Mouse (Mus musculus) myocyte (in vitro differentiated cells): ENCODE data around the gene B3gntl1.

Source experiments
- CEBPB ChIP-seq: IDR thresholded peaks from 2 replicates; pipeline ENCODE4 v1.6.1; 2011; ENCODE audit warnings: mild to moderate bottlenecking, moderate library complexity; ENCODE audit not compliant: poor library complexity, insufficient read depth, severe bottlenecking
- MAX ChIP-seq: IDR thresholded peaks from one replicate; pipeline ENCODE4 v1.6.1; 2011; ENCODE audit warnings: low read depth, mild to moderate bottlenecking, control low read depth
- POLR2A ChIP-seq: IDR thresholded peaks from one replicate; pipeline ENCODE4 v1.6.1; 2011; ENCODE audit warnings: low read depth, mild to moderate bottlenecking, control low read depth, moderate library complexity; ENCODE audit not compliant: insufficient read length

DNA sequence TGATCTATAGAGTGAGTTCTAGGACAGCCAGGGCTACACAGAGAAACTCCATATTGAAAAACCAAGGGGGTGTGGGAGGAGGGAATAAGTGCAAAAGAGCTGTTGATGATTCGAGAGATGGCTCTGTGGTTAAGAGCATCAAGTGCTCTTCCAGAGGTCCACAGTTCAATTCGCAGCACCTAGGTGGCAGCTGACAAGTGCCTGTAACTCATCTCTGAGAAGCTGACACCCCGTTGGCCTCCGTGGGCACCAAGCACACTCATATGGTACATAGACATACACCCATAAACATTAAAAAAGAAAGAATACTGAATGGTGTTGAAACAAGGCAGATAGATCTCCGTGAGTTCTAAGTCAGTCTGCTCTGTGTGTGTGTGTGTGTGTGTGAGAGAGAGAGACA is 4.2 kb downstream of the B3gntl1 start:
- TF ChIP-seq POLR2A = no peak
- TF ChIP-seq MAX = no peak
- TF ChIP-seq CEBPB = no peak
